Mouse (Mus musculus) liver, postnatal 0 days (tissue): ENCODE data around the gene Cdk8.

Experiments
- CTCF ChIP-seq: sonication (generic); IDR thresholded peaks from 2 replicates; pipeline ENCODE4 v1.5.1; 2016; ENCODE audit warnings: antibody characterized with exemption, low read depth
- EP300 ChIP-seq: IDR thresholded peaks from 2 replicates; pipeline ENCODE4 v1.6.1; 2016; ENCODE audit warnings: antibody characterized with exemption, low read depth, mild to moderate bottlenecking

DNA sequence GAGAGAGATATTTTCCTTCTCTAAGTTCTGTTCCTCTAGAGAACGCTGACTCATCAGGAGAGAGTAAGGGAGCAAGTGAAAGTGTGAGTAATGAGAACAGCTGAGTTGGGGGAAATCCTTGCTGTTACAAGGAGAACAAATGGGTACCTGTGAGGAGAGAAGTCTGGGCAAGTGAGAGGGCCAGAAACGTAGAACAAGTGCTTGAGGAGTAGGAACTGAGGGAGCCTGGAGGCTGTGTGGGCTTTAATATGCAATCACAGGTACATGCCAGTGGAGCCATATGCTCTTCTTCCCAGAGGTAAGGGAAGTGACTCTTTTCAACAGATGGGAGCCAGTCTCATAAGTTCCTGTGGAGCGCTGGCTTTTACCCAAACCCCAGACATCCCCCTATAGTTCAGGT lies 118.2 kb downstream of the Cdk8 start:
- TF ChIP-seq EP300, result no peak
- TF ChIP-seq CTCF, result no peak
